20 mouse cellular contexts compared by ENCODE assay signal in the genomic region with DNA sequence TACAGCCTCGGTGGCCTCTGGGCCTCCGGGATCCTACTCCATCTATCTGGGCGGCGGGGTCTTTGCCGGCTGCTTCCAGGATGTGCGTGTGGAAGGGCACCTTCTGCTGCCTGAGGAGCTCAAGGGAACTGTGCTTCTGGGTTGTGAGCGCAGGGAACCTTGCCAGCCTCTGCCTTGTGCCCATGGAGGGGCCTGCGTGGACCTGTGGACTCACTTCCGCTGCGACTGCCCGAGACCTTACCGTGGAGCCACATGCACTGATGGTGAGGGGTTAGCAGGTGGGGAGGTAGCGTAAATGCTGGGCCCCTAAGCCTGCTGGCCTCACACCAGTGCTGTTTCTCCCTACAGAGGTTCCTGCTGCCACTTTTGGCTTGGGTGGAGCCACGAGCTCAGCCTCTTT. TPM values are rescaled to one million over a fixed set of nuclear protein-coding genes. Genes with fewer than 3 reads are reported as not detected.
A peak's percentile ranks its signal among the peaks of the same experiment; 100 is the strongest.
DNase-seq lines count a peak whose midpoint lies in the region; ATAC-seq and TF ChIP-seq lines count a peak whose summit lies in the region.
"Had no signal": no experiment of that assay in that cellular context is flagged by ENCODE, and none has a peak within 500 bp of the region (broad histone marks: within the 10 kb centered on the region; RNA-seq: fewer than 3 reads in every experiment).

No protein-coding gene starts in this region.

- peaks cover 50% of the 10 kb centered on the region for H3K4me1 ChIP-seq in E14TG2a.4 (replicated peaks; ENCODE audit: low read depth, low read length)

- no peak for TF ChIP-seq CTCF in E14TG2a.4 (conservative IDR thresholded peaks at IDR 0.05; ENCODE audit: low read length)

- peak overlapping the region; percentile 63 for H3K4me3 ChIP-seq in E14TG2a.4 (replicated peaks; ENCODE audit: low read length)
- H3K4me3 ChIP-seq: forebrain, embryonic 12.5 days; hindbrain, embryonic 12.5 days; hindbrain, embryonic 15.5 days had no signal

- no peaks in the 10 kb centered on the region for H3K9me3 ChIP-seq in E14TG2a.4 (ENCODE audit: low read length)
- H3K9me3 ChIP-seq: forebrain, embryonic 12.5 days; hindbrain, embryonic 12.5 days; hindbrain, embryonic 15.5 days had no signal

- no peaks in the 10 kb centered on the region for H3K36me3 ChIP-seq in E14TG2a.4 (ENCODE audit: insufficient read depth, low read length)
- H3K36me3 ChIP-seq: hindbrain, embryonic 15.5 days had no signal

- H3K27me3 ChIP-seq in E14TG2a.4 (ENCODE audit: insufficient read depth, low read length), result peaks cover 100% of the 10 kb centered on the region

- DNase-seq in cerebellum, adult 11-12 months, result peak; percentile 53
- DNase-seq in cerebellum, postnatal 4 days (ENCODE audit: low spot score in 2 of 2), result no peak
- peak; percentile 62 to 65 for DNase-seq in cerebellum, postnatal 10 days
- DNase-seq in cerebellum, postnatal 25 days, result peak; percentile 58 to 59
- DNase-seq in embryo, embryonic 9.5 days (ENCODE audit: extremely low spot score), result no peak
- DNase-seq in layer of hippocampus, adult 18-20 months (ENCODE audit: low spot score in 2 of 2), result no peak
- DNase-seq: adrenal gland, adult 2 months; embryo, embryonic 11 days; gastrocnemius, postnatal 10 days; heart, adult 11 months; kidney, adult 2 months had no signal

- no peak for ATAC-seq in cerebellum, adult (ENCODE audit: insufficient number of reproducible peaks, low FRiP score, low TSS enrichment)
- ATAC-seq: forebrain, embryonic 16.5 days; intestine, postnatal 0 days had no signal

RNA-seq across cellular contexts. Expression of a gene that starts 14.7 kb away (rescaled TPM):
- total RNA-seq in layer of hippocampus, adult 18-20 months (2021), result 1 to 10 TPM; 2.8 to 3.1 TPM
- total RNA-seq: hematopoietic stem cell, adult 5-6 weeks; MEL had no signal

Comparison
In these comparisons a context has a peak if more than half of its experiments do, and no peak if none do; other contexts are left out.
1. DNase-seq: peak in cerebellum, adult 11-12 months (single experiment), cerebellum, postnatal 10 days (2 of 2) and cerebellum, postnatal 25 days (2 of 2); none in cerebellum, postnatal 4 days (0 of 2), embryo, embryonic 9.5 days (single experiment) and layer of hippocampus, adult 18-20 months (0 of 2).